9 mouse cellular contexts compared by ENCODE assay signal in genomic region chr17:65862579-65862978, GRCm38 (mm10). TPM values are rescaled to one million over a fixed set of nuclear protein-coding genes. Genes with fewer than 3 reads are reported as not detected.
A peak's percentile ranks its signal among the peaks of the same experiment; 100 is the strongest.
DNase-seq lines count a peak whose midpoint lies in the region; ATAC-seq and TF ChIP-seq lines count a peak whose summit lies in the region.
"Had no signal": no experiment of that assay in that cellular context is flagged by ENCODE, and none has a peak within 500 bp of the region (broad histone marks: within the 10 kb centered on the region; RNA-seq: fewer than 3 reads in every experiment).

No protein-coding gene starts in this region.

- 46% methylated on average over 4 of the region's 4 CpGs for WGBS in liver, embryonic 14.5 days (ENCODE audit: insufficient replicate concordance)

- peak; percentile 26; the same call in 1 of the 2 replicates for TF ChIP-seq CTCF in bone marrow macrophage, adult 2 months (IDR thresholded peaks at IDR 0.05; ENCODE audit: low read depth, low read length)
- peak; percentile 67 for TF ChIP-seq CTCF in liver, embryonic 14.5 days (IDR thresholded peaks at IDR 0.05; ENCODE audit: low read depth)

- peaks cover 9% of the 10 kb centered on the region for H3K36me3 ChIP-seq in liver, embryonic 14.5 days (replicated peaks; ENCODE audit: control insufficient read depth, insufficient read depth, low read depth)

- no peaks in the 10 kb centered on the region for H3K9me3 ChIP-seq in liver, embryonic 14.5 days (ENCODE audit: control insufficient read depth, low read length)

- H3K4me2 ChIP-seq in liver, embryonic 14.5 days (ENCODE audit: low read depth): no peak overlapping the region

- ATAC-seq in liver, embryonic 14.5 days (ENCODE audit: insufficient read depth): no peak
- ATAC-seq: Patski had no signal

- TF ChIP-seq EP300 in liver, embryonic 14.5 days (IDR thresholded peaks at IDR 0.05; ENCODE audit: low read depth): no peak

- no peaks in the 10 kb centered on the region for H3K4me1 ChIP-seq in bone marrow macrophage, adult 2 months (ENCODE audit: control insufficient read depth, insufficient read depth, low read length)
- peaks cover 0 to 7% of the 10 kb centered on the region in 2 experiments; a peak in 3 of 4 replicates for H3K4me1 ChIP-seq in liver, embryonic 14.5 days (replicated peaks; ENCODE audit: control insufficient read depth in 2 of 2, insufficient read depth in 2 of 2, low read length in 1 of 2)

- H3K27me3 ChIP-seq in liver, embryonic 14.5 days (ENCODE audit: control insufficient read depth, insufficient read depth, low read length): no peaks in the 10 kb centered on the region
- H3K27me3 ChIP-seq: Patski had no signal

- H3K4me3 ChIP-seq in bone marrow macrophage, adult 2 months (ENCODE audit: insufficient read depth, low read length): no peak overlapping the region
- H3K4me3 ChIP-seq in liver, embryonic 14.5 days (ENCODE audit: insufficient read depth in 1 of 2, low read depth in 2 of 2, low read length in 2 of 2): no peak overlapping the region

- peak; percentile 51 to 58 for DNase-seq in cerebellum, postnatal 14 days
- no peak for DNase-seq in cerebellum, adult 8-10 months
- peak; percentile 49 for DNase-seq in left cerebral cortex, postnatal 4 days
- no peak for DNase-seq in left cerebral cortex, postnatal 36 days (ENCODE audit: low spot score in 2 of 2)
- DNase-seq in liver, embryonic 14.5 days (ENCODE audit: low read depth in 3 of 3, low spot score in 3 of 3): peak in 1 of 3 experiments; percentile 36
- DNase-seq in ovary, postnatal 36 days (ENCODE audit: low spot score): no peak
- DNase-seq in heart, postnatal 25 days (ENCODE audit: low spot score): no peak

- H3K9ac ChIP-seq in liver, embryonic 14.5 days (replicated peaks): no peak overlapping the region

- intact Hi-C loops in left cerebral cortex, postnatal 4 days (cut with DNase I): loop anchor here (10.0 kb wide), 3 partner anchors 212 to 362 kb away; partner anchors contain the start of genes Ankrd12 and Ndufv2
- intact Hi-C loops in left cerebral cortex, postnatal 36 days (cut with DNase I): loop anchor here (5.0 kb wide), 1 partner anchor 245 kb away; no protein-coding TSS in a partner anchor
- intact Hi-C loops in heart, postnatal 25 days (cut with DNase I): no loop called here

- H3K27ac ChIP-seq in bone marrow macrophage, adult 2 months (ENCODE audit: insufficient read depth, low read depth, low read length): no peak overlapping the region
- no peak overlapping the region for H3K27ac ChIP-seq in liver, embryonic 14.5 days

- TF ChIP-seq POLR2A in bone marrow macrophage, adult 2 months (IDR thresholded peaks at IDR 0.05; ENCODE audit: borderline replicate concordance, low read depth, low read length): no peak

RNA-seq across cellular contexts. Expression of gene Ralbp1, which starts 23.0 kb away (rescaled TPM):
- total RNA-seq in left cerebral cortex, postnatal 4 days (2021): 10 to 100 TPM; 37.6 to 38.2 TPM
- 10 to 100 TPM; 62.1 to 64.0 TPM for total RNA-seq in left cerebral cortex, postnatal 36 days (2021)
- polyA plus RNA-seq in bone marrow macrophage, adult 2 months (2012; ENCODE audit: insufficient read depth, insufficient read length, missing spikeins): 61.3 and 69.7 TPM in 2 replicates
- polyA plus RNA-seq in liver, embryonic 14.5 days (2012; rRNA removed): 11.0 and 15.7 TPM in 2 replicates
- polyA plus RNA-seq in liver, embryonic 14.5 days (2014; fragmentation: Nextera tagmentation; extraction: Ambion mirVana): 36.0 and 38.1 TPM in 2 replicates
- 10 to 100 TPM; 37.8 to 38.6 TPM for total RNA-seq in heart, postnatal 25 days (2021)

Comparison
In these comparisons a context has a peak if more than half of its experiments do, and no peak if none do; other contexts are left out.
1. DNase-seq: peak in cerebellum, postnatal 14 days (2 of 2) and left cerebral cortex, postnatal 4 days (single experiment); none in cerebellum, adult 8-10 months (single experiment), left cerebral cortex, postnatal 36 days (0 of 2), ovary, postnatal 36 days (single experiment) and heart, postnatal 25 days (single experiment).